Mouse (Mus musculus): ENCODE results near the gene Mtmr12. TPM values are rescaled to one million over a fixed set of nuclear protein-coding genes. Genes with fewer than 3 reads are reported as not detected.

Mtmr12 gene
- total RNA-seq, 2 experiments from 2014 or later = 15.1 to 24.7 TPM

GRCm38 (mm10) chr15:12313255-12313654, 108.4 kb downstream of the Mtmr12 start:
- ATAC-seq (replicated peaks; ENCODE audit: low FRiP score, poor library complexity, severe bottlenecking) = no peak

GRCm38 (mm10) chr15:12314584-12314983, 109.8 kb downstream of the Mtmr12 start:
- ATAC-seq (replicated peaks; ENCODE audit: low FRiP score, poor library complexity, severe bottlenecking) = no peak

DNA sequence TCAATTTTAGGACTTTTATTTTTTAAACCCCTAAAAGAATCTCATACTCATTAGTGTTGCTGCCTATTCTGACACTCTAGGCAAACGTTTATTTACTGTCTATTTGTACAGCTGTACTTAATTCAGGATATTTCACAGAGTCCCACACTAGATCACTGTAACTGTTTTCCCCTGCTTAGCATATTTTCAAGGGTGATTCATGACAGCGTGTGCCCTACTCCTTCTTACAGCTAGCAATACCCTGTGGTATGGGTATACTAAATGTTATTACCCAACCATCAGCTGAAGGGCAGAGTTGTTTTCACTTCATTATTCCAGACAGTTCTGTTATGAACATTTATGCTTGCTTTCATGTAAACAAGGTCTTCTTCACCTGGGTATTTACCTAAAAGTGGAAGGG, 111.2 kb downstream of the Mtmr12 start:
- no peak for ATAC-seq (replicated peaks; ENCODE audit: low FRiP score, poor library complexity, severe bottlenecking)

DNA sequence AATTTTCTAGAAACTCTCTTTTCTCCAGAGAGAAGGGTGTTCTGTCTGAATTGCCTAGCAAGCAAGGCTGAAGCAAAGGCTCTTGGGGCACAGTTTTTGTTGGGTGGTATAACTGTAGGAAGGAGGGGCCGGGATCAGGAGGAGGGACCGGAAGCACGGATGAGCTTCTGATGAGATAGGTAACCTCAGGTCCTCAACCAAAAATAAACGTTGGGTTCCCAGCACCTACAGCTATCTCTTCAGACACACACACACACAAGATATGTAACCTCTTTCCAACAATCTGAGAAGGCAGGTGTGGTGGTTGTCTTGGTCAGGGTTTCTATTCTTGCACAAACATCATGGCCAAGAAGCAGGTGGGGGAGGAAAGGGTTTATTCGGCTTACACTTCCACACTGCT, 112.5 kb downstream of the Mtmr12 start:
- no peak for ATAC-seq (replicated peaks; ENCODE audit: low FRiP score, poor library complexity, severe bottlenecking)

- no peak for ATAC-seq (replicated peaks; ENCODE audit: low FRiP score, poor library complexity, severe bottlenecking)
These were observed 113.6 kb downstream of the Mtmr12 start for GRCm38 (mm10) chr15:12318451-12318850.

DNA sequence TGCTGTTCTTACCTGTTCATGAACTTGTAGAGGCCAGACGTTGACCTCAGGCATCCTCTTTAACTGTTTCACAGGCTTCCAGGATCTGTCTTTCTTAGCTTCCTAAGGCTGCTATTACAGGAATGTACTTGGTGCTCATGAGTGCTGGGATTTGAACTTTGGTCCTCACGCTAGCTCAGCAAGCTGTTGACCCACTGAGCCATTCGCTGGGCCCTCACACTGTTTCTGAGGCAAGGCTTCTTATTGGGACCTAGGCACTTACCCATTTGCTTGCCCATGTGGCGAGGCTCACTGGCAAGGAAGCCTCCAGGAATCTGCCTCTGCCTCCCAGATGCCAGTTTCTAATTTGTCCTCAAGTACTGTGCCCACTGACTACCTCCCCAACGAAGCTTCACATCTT, 115.1 kb downstream of the Mtmr12 start:
- ATAC-seq (replicated peaks; ENCODE audit: low FRiP score, poor library complexity, severe bottlenecking) = no peak

DNA sequence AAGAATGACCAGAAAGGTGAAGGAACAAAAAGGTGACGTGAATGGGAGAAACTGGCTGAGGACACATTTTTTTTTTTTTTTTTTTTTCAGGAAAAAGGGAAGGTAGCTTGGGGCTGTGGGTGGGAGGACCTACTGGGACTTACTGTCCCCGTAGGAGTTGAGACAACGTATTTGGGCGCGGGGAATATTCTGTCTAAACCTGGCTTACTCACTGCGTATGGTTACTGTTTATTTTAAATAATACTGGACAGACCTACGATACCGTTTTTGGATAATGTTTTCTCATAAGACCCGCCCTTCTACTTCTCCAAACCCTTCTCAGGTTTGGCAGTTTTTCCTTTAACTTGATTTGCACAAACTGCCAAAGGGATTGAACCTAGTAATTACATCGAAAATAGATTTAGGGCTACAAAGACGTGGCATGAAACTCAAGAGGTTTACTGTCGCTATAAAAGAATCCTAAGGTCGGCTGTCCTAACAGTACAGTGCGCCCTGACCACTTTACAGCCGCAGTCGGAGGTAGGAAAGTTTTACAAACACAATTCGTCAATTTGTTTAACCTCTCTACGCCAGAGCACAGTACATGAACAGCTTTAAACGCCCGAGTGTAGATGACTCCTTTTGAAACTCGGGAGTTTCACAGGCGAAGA, 115.7 kb downstream of the Mtmr12 start:
- peak; percentile 44 for ATAC-seq (replicated peaks; ENCODE audit: low FRiP score, poor library complexity, severe bottlenecking)

- peak; percentile 91 for ATAC-seq (replicated peaks; ENCODE audit: low FRiP score, poor library complexity, severe bottlenecking)
These were observed 116.4 kb downstream of the Mtmr12 start, which contains the start of gene Golph3 for GRCm38 (mm10) chr15:12321091-12321787. Gene Golph3 (plus strand): TSS chr15:12321450.

DNA sequence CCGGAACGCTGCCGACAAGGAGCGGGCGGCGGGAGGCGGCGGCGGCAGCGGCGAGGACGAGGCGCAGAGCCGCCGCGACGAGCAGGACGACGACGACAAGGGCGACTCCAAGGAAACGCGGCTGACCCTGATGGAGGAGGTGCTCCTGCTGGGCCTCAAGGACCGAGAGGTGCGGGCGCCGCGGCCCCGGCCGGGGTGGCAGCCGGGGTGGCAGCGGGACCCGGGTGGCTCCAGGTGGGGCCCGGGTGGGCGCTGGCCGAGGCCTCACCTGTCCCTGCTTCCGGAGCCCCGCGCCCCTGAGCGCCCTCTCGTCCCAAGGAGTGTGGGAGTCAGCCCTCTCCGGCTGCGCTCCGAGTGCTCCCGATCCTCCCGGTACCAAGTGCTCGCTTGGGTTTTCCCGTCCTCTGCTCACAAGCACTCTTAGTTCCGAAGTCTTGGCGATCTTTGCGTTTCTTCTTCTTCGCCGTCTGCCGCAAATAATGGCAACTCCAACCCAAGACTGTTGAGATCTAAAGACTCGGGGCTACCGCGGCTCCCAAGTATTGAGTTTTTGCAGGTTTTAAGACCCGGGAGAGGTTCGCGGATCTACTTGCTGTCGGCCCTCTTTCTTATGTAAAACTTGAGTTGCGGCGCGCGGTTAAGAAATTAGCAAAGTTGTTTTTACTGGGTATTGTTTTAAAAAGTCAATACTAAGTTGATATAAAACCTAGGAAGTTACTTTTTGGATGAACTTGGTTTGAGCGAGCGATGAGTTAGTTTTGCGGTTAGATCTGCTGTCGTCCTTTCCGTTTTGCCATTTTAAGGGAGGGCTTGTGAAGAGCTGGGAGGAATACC, 117.2 kb downstream of the Mtmr12 start, which contains the start of gene 1810049J17Rik:
TSS of gene 1810049J17Rik (minus strand) at position 112 of the 834 bp plus-strand sequence.
- ATAC-seq (replicated peaks; ENCODE audit: low FRiP score, poor library complexity, severe bottlenecking) = peak; percentile 40

- no peak for ATAC-seq (replicated peaks; ENCODE audit: low FRiP score, poor library complexity, severe bottlenecking)
These were observed 118.0 kb downstream of the Mtmr12 start for GRCm38 (mm10) chr15:12322676-12323402.

Other genes with a start within 250 kb of the Mtmr12 start
- gene Sub1, start 208.0 kb upstream of the Mtmr12 start, total RNA-seq (2015; ENCODE audit: low replicate concordance) = 76.7 and 154 TPM in 2 replicates
- 68.7 and 159 TPM in 2 replicates for gene Sub1, start 208.0 kb upstream of the Mtmr12 start, total RNA-seq (2017; ENCODE audit: low replicate concordance)
- gene Zfr, start 87.2 kb upstream of the Mtmr12 start, total RNA-seq (2015; ENCODE audit: low replicate concordance) = 73.9 and 80.1 TPM in 2 replicates
- gene Zfr, start 87.2 kb upstream of the Mtmr12 start, total RNA-seq (2017; ENCODE audit: low replicate concordance) = 45.5 and 53.8 TPM in 2 replicates
- gene Golph3, start 116.4 kb downstream of the Mtmr12 start, total RNA-seq (2015; ENCODE audit: low replicate concordance) = 89.7 and 95.2 TPM in 2 replicates
- gene Golph3, start 116.4 kb downstream of the Mtmr12 start, total RNA-seq (2017; ENCODE audit: low replicate concordance) = 68.7 and 76.9 TPM in 2 replicates
- gene 1810049J17Rik, start 116.9 kb downstream of the Mtmr12 start, total RNA-seq (2015; ENCODE audit: low replicate concordance) = not detected in 2 replicates
- gene 1810049J17Rik, start 116.9 kb downstream of the Mtmr12 start, total RNA-seq (2017; ENCODE audit: low replicate concordance) = not detected in 2 replicates